Mouse (Mus musculus) CD4-positive, CD25-positive, alpha-beta regulatory T cell, adult 4 months (primary cell): ENCODE measurements at regions not wholly inside any gene's neighbourhood (a gene's known extent, or its start where the extent isn't known, plus 50 kb on each side); places are given as distances from the start of the nearest gene placed in this dataset.
A peak's percentile ranks its signal among the peaks of the same experiment; 100 is the strongest.
"Not testable (repeated sequence)": the region's sequence is repeated elsewhere in the genome, so short reads cannot be mapped to it uniquely, and the experiment has no call there.

ENCODE experiments used
- ATAC-seq: one replicate; pipeline ENCODE4 v1.8.0; 2017

DNA sequence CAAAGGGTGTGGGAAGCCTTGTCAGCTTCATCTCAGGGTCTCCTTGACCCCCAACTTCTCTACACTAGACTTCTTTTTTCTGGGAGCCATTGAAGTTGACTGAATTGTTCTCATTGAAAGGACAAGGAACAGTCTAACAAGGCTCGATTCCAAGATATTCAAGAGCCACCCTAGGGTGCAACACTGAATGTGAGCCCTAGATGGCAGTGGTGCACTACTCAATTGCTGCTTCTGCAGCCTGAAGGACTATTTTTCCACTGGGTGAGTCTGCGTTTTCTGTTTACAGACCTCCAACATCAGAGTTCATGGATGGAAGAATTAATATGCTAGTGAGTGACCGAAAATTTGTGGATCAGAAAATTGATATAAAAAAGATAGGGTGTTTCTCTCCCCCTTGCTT, 161.5 kb downstream of the Hpcal1 start:
- ATAC-seq = not testable (repeated sequence)

DNA sequence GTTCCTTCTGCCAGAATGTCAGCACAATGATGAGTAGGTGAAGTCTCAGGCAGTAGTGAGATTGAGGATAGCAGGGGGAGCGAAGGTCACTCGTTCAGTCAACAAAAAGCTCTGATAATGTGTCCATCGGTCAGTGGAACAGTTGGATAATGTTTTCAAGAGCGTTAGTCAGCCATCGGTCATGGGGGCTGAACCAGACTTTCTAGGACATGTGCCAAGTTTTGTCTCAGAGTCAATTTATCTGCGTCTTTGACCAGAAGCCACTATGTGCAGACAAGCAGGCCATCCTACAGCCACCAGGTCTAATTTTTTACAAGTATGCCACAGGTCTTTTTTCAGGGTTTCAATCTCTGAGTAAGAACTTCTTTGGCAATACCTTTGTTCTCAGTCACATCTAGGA, 181.8 kb downstream of the Hpcal1 start:
- not testable (repeated sequence) for ATAC-seq

DNA sequence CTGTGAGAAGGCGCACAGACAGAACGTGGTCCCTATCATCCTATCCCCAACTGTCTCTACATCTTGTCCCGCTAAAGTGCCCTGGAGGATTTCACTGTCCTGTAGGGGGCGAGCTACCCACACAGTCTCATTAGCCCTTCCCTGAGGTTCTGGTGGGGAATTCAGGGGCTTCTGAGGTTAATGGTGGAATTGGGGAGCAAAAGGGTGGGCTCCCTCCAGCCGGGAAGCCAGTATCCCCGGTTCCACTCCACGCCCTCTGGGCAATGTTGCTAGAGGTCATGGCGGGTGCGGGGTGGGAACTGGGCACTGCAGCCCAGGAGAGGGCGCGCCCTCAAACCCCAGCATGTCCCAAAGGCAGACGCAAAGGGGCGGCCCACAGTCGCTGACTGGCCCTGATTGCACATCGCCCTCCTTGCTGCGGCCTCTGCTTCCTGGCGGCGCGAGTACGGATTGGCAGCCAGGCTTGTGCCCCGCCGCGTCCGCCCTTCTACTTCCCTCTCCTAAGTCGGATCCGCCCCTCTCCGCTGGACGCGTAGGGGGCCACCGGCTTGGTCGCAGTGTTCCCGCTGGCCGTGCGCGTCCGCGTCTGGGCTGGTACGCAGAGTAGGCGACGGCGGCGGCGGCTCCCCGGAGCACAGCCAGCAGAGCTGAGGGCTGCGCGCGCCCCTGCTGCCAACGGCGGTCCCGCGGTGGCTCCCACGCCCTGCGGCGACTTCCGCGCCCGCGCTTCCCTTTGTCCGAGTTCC, 190.9 kb downstream of the Hpcal1 start:
- ATAC-seq = peak; percentile 98

DNA sequence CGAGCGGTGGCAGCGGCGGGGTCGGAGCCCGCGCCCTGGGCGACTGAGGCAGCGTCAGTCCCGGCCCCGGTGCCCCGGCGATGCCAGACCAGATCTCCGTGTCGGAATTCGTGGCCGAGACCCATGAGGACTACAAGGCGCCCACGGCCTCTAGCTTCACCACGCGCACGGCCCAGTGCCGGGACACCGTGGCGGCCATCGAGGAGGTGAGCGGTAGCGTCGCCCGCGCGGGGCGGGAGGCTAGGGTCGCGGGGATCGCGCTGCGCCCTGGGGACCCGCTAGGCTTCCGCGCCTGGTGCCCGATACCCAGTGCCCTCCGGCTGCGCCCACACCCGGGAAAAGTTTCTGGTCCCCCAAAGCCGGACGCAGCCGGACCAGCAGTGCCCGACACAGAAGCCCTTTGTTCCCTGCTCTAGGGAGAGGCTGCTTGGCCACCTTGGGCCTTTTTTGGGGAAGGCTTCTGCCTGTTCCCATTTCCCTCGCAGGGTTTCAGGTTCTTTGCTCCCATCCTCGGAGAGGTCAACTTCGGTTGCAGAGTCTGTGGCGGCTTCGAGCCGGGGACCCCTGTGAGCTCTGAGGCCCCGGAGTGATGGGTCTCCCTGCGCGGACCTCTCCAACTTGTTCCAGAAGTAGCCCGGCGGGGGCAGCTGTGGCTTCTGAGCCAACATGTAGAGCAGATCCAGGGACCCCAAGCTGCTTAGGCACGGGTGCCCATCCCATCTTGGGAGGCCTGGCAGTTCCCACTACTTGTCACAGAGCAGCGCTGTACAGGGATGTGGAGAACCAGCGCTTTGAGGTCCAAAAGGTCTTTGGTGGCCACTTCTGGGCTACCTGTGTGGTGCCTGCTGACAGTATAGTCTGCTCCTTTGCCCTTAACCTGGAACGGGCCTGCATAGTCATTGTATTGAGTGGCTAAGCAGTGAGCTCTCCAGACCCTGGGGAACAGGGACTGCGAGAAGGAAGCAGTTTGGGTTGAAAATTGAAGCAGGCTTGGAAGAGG, 191.8 kb downstream of the Hpcal1 start:
- not testable (repeated sequence) for ATAC-seq

GRCm38 (mm10) chr12:17891663-17892310, 201.1 kb downstream of the Hpcal1 start:
- not testable (repeated sequence) for ATAC-seq

GRCm38 (mm10) chr12:17913058-17913457, 222.4 kb downstream of the Hpcal1 start:
- not testable (repeated sequence) for ATAC-seq
